17 mouse cellular contexts compared by ENCODE assay signal in the genomic region with DNA sequence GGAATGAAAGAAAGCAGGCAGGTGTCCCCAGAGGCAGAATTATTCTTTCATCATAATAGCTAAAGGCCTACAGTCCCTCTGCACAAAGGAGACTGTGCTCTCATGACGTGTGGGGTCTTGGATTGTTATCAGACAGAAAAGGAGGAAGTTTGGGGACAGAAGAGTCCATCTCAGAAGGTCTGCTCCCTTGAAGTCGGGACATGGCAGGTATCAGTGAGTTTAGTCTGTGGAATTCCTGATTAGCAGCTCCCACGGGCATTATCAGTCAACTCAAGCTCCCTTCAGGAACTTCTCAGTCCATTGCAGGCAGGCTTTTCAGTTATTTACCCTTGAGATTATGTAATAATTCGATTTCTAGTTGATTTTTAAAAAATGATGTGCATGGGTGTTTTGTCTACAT. TPM values are rescaled to one million over a fixed set of nuclear protein-coding genes. Genes with fewer than 3 reads are reported as not detected.
"Had no signal": no experiment of that assay in that cellular context is flagged by ENCODE, and none has a peak within 500 bp of the region (broad histone marks: within the 10 kb centered on the region; RNA-seq: fewer than 3 reads in every experiment).

No protein-coding gene starts in this region.

- H3K4me2 ChIP-seq: lung, embryonic 15.5 days; midbrain, embryonic 13.5 days; midbrain, embryonic 15.5 days; neural tube, embryonic 12.5 days; stomach, embryonic 15.5 days had no signal

- H3K4me1 ChIP-seq: lung, embryonic 15.5 days; midbrain, embryonic 13.5 days; midbrain, embryonic 15.5 days; neural tube, embryonic 12.5 days had no signal

- ATAC-seq: lung, postnatal 0 days; midbrain, embryonic 13.5 days; midbrain, embryonic 15.5 days had no signal

- H3K4me3 ChIP-seq: lung, embryonic 15.5 days; megakaryocyte, embryonic 14.5 days; midbrain, embryonic 13.5 days; midbrain, embryonic 15.5 days; neural tube, embryonic 12.5 days; stomach, embryonic 15.5 days had no signal

- H3K27ac ChIP-seq: lung, embryonic 15.5 days; macrophage; midbrain, embryonic 13.5 days; midbrain, embryonic 15.5 days; neural tube, embryonic 12.5 days; stomach, embryonic 15.5 days; stomach, postnatal 0 days had no signal

- H3K36me3 ChIP-seq: lung, embryonic 15.5 days; midbrain, embryonic 13.5 days; midbrain, embryonic 15.5 days; neural tube, embryonic 12.5 days; stomach, embryonic 15.5 days had no signal

- H3K27me3 ChIP-seq: lung, embryonic 15.5 days; midbrain, embryonic 13.5 days; midbrain, embryonic 15.5 days; neural tube, embryonic 12.5 days; stomach, embryonic 15.5 days had no signal

- DNase-seq: lung, adult 2 months; lung, postnatal 14 days; lung, postnatal 36 days; right cerebral cortex, postnatal 14 days; thymus, adult 2 months; thymus, postnatal 25 days; thymus, postnatal 4 days had no signal

- H3K9ac ChIP-seq: lung, embryonic 15.5 days; midbrain, embryonic 13.5 days; midbrain, embryonic 15.5 days; neural tube, embryonic 12.5 days; stomach, embryonic 15.5 days had no signal

- H3K9me3 ChIP-seq: lung, embryonic 15.5 days; megakaryocyte, embryonic 14.5 days; midbrain, embryonic 13.5 days; midbrain, embryonic 15.5 days; neural tube, embryonic 12.5 days; stomach, embryonic 15.5 days had no signal

RNA-seq across cellular contexts. Expression of a gene that starts 13.4 kb away (rescaled TPM):
- total RNA-seq: monocyte, adult 5-6 weeks had no signal
